Mouse (Mus musculus): ENCODE results near the gene Gabbr1.
"Not testable (repeated sequence)": the region's sequence is repeated elsewhere in the genome, so short reads cannot be mapped to it uniquely, and the experiment has no call there.

Gabbr1 gene

GRCm38 (mm10) chr17:37045611-37046311 is at the start of gene Gabbr1:
Gene Gabbr1 (plus strand): TSS chr17:37045966.
- DNase-seq (ENCODE audit: low spot score) = peak; percentile 63

GRCm38 (mm10) chr17:36997033-36997735 is 48.6 kb upstream of the Gabbr1 start:
- DNase-seq (ENCODE audit: low spot score) = peak; percentile 53

DNA sequence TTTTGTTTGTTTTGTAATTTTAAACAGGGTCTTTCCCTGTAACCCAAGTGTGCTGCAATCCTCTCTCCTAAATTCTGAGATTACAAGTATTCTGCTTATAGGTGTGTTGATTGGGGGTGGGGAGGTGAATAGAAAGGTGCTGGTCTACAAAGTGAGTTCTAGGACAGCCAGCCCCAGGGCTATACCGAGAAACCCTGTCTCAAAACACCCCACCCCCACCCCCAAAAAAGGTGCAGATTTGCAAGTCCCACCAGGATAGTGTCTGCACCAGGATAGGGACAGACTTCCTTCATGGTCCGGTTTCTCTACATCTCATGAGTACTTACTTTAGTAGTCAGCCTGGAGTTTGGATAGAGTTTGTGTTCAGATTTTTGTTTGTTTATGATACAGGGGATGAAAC is 47.3 kb upstream of the Gabbr1 start:
- DNase-seq (ENCODE audit: low spot score) = no peak

DNA sequence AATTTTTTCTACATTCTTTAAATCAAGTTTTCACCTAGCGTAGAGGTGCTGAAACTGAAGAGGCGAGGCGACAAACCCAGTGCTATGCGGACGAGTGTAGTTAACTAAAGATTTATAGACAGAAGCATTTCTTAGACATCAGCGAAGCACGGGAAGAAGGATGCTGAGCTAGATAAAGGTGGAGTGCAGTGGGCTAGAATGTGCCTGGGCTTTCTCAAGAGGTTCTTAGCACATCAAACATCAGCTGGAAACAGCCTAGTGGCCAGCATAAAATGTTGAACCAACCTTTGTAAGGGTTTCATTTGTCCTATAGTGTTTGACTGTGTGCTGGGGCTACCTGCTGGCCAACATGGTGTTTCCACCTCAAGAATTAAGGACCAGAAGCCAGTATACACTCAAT is 44.9 kb upstream of the Gabbr1 start, which contains the start of gene Zfp57:
Zfp57 (plus strand) TSS at position 301 of the 400 bp plus-strand sequence.
- no peak for DNase-seq (ENCODE audit: low spot score)

- peak; percentile 41 for DNase-seq (ENCODE audit: low spot score)
Observed at GRCm38 (mm10) chr17:37002364-37003330, 43.1 kb upstream of the Gabbr1 start.

DNA sequence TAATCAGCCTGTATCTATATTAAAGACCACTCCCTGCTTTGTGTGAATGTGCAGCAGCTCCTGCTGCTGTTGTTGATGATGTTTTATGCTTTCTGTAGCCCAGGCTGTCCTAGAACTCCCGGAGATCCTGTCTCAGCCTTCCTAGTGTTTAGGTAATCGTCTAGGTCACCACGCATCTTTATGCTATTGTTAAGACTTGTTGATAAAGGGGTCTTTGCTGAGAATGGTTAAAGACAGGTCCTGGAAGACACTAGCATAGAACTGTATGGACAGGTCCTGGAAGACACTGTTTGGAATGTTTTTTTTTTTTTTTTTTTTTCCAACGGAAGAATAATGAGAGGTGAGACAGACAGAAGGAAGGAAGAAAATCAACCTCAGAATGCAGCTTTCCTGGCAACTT is 42.4 kb upstream of the Gabbr1 start:
- no peak for DNase-seq (ENCODE audit: low spot score)

DNA sequence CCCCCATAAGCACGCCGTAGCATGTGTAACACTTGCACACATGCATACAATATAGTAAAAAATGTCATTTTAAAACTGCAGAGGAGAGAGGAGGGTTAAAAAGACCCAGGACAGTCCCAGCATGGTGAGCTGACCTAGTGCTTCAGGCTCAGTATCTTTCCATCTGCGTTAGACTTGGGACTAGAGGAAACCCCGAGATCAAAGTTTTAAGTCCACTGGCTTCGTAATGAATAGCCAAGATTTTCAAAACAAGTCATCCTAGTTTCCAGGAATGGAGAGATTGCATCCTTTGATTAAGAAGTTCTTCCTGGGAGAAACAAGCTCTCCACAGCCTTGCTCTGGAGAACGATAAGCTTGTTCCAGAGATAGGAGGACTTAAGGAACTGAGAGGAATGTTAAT is 37.6 kb upstream of the Gabbr1 start:
- no peak for DNase-seq (ENCODE audit: low spot score)

GRCm38 (mm10) chr17:37009460-37010042 is 36.2 kb upstream of the Gabbr1 start:
- DNase-seq (ENCODE audit: low spot score) = no peak

DNA sequence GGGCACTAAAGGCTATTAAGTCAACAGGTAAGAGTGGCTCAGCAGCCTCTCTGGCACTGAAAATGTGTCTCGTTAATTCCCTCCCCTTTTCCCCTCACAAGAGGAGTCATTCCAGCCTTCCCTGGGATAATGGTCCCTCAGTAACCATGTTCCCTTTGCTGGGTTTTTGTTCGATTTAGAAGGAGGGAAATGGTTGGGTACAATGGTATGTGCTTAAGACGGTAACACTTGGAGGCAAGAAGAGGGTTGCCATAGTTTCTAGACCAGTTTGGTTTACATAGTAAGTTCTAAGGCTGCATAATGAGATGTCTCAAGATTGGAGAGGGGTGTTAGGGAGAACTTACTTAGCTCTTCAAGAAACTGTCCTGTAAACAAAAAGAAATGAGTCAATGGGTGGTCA is 34.0 kb upstream of the Gabbr1 start:
- DNase-seq (ENCODE audit: low spot score) = no peak

- no peak for DNase-seq (ENCODE audit: low spot score)
Observed at GRCm38 (mm10) chr17:37012141-37012540, 33.6 kb upstream of the Gabbr1 start.

GRCm38 (mm10) chr17:37016333-37016732 is 29.4 kb upstream of the Gabbr1 start:
- no peak for DNase-seq (ENCODE audit: low spot score)

DNA sequence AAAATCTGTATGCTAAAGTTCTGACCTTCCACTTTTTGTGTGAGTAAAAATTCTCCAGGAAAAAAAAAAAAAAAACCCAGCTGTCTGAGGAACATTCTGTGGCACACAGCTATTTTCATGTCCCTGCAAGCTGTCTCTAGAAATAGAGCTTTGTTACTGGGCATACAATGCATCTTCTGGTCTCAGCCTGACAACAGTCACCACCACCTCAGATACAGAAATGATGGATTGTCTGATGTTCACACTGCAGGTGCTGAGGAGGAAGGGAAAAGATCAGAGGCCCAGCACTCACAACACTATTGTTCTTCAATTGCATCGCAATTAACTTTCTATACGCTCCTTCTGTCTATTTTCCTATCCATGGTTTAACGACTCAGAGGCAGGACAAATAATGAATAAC is 27.4 kb upstream of the Gabbr1 start:
- no peak for DNase-seq (ENCODE audit: low spot score)

DNA sequence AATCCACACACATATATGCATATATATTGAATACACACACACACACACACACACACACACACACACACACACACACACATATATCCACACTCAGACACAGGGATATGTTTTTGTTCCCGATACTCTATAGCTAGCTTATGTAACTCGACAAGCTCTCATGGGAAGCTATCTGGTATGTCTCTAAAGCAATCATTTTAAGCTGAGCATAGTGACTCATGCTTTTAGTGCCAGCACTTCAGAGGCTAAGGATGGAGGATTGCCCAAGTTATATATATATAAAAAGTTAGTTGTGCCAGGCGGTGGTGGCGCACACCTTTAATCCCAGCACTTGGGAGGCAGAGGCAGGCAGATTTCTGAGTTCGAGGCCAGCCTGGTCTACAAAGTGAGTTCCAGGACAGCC is 26.5 kb upstream of the Gabbr1 start:
- not testable (repeated sequence) for DNase-seq (ENCODE audit: low spot score)

DNA sequence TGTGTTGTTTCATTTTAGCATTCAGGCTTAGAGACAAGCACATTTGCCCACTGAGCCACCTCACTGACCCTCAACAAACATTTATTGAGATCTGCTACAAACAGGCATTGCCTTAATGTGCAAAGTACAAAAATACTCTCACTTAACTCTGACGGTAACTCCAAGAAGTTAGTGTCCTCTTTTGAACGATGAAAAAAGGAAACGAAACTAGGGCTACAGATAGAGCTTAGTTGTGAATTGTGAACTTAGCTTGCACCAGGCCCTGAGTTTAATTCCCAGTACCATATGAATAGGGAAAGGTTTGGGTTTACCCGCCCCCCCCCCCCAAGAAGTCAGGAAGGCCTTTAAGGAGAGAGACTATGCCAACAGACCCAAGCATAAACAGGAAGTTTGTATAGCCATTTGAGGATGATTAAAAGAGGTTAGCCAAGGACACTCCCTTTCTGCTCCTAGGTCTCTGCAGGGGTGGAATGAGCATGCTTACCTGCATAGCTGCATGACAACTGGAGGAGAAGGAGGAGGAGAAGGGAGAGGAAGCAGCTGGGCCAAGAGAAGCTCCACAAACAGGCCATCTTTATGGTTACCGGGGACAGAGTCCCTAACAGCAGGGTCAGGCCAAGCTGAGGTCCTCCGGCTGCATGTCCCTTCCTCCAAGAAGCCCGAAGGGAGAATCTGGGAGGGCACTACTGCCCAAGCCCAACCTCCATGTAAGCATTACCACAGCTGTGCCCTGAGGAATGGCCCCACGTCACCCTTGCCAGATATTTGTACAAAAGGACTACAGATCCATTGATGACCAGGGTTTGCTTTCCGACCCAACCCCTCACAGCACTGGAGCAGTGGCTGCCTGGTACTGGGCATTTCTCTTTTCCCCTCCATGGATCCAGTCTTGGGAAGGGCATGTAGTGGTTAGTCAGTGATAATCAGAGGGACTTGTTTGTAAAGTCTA is 22.9 kb upstream of the Gabbr1 start, which contains the start of gene Mog:
Mog (minus strand) TSS at position 771 of the 949 bp plus-strand sequence.
- no peak for DNase-seq (ENCODE audit: low spot score)

GRCm38 (mm10) chr17:37026425-37026824 is 19.3 kb upstream of the Gabbr1 start:
- DNase-seq (ENCODE audit: low spot score) = peak; percentile 25

DNA sequence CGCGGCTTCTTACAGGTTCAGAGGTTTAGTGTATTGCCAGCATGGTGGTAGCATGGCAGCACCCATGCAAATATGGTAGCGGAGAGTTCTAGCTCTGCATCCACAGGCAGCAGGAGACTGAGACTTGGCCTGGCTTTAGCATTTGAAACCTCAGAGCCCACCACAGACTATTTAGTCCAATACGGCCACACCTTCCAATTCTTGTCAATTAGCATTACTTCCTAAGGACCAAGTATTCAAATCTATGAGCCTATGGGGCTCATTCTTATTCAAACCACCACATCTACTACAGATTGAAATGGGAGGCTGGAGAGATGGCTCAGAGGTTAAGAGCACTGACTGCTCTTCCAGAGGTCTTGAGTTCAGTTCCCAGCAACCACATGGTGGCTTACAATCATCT is 18.3 kb upstream of the Gabbr1 start:
- DNase-seq (ENCODE audit: low spot score) = no peak

GRCm38 (mm10) chr17:37028212-37028611 is 17.6 kb upstream of the Gabbr1 start:
- DNase-seq (ENCODE audit: low spot score) = no peak

DNA sequence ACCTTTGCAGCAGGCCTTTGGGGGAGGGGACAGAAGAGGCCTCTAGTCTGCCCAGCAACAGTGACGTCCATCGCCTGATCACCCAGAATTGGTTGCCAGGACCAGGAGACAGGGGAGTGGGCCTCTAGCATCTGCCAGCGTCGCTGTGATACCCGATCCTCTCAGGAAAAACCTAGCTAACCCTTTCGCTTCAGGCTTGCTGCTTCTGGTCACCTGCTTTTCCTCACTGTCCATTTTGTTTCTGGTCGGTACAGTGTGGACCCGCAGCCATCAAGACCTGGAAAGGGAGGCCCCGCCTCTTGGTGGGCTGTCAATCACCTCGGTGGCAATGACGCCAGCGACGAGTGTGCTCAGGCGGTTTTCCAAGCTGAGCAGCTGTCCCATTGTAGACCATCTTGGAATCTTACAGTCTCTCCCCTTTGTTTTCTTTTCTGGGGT is 17.1 kb upstream of the Gabbr1 start:
- peak; percentile 88 for DNase-seq (ENCODE audit: low spot score)

DNA sequence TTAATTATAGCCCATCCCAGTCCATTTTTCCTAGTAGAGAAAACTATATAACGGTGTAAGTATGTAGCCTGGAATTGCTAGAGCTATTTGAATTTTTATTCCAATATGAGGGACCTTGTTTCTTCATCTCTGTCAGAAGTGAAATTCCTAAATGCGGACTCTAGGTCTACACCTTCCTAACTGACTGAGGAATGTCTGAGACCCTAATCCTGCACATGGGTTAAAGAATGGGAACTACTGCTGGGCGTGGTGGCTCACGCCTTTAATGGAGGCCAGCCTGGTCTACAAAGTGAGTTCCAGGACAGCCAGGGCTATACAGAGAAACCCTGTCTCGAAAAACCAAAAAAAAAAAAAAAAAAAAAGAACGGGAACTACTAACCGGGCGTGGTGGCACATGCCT is 16.6 kb upstream of the Gabbr1 start:
- no peak for DNase-seq (ENCODE audit: low spot score)

DNA sequence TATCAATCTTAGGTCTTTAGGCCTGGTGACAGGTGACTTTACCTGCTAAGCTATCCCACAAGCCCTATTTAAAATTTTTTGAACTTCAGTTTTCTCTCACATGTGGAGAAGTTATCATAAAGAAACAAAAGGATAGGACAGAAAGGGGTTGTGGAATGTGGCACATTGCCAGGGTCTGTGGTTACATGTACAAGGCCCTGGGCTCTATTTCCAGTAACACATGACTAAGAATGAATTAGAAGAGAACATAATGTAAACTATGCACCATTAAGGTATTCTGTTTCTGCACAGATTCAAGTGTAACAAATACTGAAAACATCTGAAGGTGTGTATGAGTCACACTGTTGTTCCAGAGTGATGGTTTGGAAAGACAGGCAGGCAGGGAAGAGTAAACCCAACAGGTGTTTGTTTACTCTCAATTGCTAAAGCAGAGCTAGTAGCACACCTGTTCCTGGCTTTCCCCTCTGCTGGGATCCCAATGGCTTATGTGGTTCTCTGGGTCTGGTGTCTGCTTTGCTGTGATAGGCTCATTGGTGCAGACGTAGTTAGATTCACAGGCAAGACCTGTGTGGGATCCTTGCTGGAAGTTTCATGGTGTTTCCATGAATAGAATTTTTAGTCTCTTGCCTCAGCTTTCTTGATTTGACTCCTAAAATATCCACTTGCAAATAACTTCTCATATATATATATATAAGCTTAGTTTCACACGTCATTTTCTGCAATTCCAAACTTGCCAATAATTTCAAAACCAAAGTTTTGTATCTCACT is 6.5 kb upstream of the Gabbr1 start:
- no peak for DNase-seq (ENCODE audit: low spot score)

Measured in testis, postnatal 14 days (tissue).